Mouse (Mus musculus): ENCODE measurements at regions not wholly inside any gene's neighbourhood (a gene's known extent, or its start where the extent isn't known, plus 50 kb on each side); places are given as distances from the start of the nearest gene placed in this dataset.

DNA sequence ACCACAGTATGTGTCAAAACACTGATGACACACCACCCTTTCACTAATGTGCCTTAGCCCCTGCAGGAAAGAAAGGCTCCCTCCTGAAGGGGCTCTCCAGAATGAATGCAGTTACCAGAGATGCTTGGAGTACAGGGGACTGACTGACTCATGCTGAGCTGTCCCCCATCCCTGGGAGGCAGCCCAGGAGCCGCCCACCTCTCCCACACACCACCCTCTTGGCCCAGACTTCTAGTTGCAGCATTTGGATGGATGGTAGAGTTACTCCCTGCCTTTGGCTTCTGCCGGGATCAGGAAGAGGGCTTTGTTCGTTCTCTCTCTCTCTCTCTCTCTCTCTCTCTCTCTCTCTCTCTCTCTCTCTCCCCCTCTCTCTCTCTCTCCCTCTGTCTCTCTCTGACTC, 53.4 kb upstream of the Jun start:
- no peak for DNase-seq (ENCODE audit: low spot score)

DNA sequence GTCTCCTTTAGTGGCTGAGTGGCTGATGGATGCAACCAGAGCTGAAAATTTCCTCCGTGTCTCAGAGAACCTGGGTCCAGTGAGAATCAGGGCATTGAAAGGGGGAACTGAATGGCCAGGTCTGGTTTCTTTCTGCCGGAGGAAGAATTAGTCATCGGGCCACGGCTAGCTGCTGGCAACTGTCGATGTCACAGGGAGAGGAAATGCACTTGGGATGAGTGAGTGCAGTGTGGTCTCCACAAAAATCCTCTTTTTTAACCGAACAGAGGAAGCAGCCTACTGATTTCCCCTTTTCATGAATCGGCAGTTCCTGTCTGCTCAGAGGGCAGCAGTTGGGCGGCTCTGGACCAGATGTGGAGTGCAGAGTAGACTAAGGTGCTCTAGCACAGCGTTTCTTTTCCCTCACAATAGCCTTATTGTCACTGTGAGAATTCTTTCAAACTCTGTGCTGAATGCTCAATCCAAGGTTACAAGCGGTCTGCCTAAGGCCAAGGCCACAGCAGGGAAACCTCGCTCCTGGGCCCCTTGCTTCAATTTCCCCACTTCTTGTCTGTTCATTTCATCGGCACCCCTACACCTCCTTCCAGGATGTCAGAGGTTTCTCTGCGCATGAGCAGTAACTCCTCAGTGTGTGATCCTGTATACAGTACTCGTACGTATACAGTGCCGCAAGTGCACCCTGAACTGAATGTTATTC, 54.1 kb upstream of the Jun start:
- DNase-seq (ENCODE audit: low spot score), result no peak

DNA sequence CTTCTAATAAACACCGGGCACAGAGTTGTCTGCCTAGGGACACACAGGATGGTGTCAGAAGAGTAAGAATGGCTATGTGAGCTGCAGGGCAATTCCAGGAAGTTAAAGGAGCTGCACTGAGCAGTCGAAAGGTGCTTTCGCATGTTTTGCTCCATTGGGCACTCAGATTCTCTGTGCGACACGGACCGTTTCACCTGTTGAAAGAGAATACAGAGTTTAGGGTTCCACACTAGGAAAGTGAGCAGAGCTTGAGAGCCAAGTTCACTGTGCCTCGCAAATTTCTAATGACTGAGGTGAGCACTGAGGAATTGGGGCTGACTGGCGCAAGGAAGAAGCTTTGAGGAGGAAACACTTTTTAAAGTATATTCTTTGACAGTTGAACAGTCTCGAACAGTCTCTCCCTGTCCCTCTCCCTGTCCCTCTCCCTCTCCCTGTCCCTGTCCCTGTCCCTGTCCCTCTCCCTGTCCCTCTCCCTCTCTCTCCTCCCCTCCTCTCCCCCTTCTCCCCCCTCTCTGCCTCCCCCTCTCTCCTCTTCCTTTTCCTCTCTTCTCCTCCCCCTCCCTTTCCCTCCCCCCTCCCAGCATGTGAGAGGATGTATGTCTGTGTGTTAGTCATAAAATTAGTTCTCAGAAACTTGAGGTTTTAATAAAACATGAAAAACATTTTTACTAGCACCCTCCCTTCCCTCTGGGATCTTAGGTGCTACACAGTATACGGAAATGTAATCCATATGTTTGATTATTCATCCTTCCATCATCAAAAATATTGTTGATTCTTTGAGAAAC, 55.1 kb upstream of the Jun start:
- DNase-seq (ENCODE audit: low spot score), result no peak

DNA sequence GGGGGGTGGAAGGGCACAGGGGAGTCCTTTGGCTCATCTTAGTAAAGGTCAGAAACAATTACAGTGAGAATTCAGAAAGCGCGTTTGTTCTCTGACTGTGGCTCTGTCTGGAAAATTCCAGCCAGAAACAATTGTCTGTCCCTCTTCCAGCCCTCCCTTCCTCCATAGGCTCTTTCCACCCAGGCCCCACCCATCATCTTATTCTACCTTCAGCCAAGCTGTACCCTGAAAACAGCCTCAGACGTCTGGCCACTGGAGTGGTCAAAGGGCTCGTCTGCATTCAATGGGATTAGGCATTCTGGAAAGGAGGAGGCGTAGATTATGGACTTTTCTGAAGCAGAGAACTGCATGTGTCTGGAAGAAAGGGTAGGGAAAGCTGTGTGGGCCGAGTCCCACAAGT, 56.8 kb upstream of the Jun start:
- no peak for DNase-seq (ENCODE audit: low spot score)

DNA sequence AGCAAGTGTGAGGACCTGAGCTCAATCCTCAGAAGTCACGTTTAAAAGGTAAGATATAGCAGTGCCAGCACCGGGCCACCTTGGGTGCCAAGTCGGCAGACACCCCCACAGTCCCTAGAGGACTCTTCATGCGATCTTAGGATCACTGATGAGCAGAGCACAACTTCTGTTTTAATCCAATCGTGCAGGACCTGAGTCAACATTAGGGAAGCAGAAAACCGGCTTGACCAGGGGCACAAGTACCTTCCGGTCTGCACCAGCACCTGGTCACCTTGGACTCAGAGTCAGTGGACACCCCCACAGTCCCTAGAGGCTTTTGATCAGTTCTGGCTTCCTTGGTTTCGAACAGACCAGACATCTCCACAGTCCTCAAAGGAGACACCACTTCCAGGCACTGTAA, 58.8 kb upstream of the Jun start:
- DNase-seq (ENCODE audit: low spot score), result no peak

DNA sequence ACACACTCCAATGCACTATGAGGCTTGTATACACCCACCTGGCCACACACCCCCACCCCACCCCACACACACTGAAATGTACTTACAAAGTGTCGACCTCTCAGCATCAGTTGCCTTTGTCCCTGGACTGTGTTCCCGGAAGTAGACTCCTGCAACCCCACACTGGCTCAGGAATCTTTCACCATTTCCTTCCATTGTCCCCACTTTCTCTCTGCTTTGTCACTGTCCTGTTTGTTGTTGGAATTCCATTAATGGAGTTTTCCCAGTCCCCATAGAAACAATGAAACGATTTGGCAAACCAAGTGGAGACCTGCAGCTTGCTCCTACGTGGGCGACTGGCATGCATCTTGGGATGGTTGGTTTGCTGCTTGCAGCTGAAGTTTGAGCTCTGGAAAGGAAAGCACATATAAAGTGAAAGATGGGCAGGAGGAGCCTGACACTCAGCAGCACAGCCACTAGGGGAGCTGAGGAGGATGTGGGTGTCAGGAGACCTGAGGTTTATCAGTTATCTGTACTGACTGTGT, 65.2 kb upstream of the Jun start:
- no peak for DNase-seq (ENCODE audit: low spot score)

DNA sequence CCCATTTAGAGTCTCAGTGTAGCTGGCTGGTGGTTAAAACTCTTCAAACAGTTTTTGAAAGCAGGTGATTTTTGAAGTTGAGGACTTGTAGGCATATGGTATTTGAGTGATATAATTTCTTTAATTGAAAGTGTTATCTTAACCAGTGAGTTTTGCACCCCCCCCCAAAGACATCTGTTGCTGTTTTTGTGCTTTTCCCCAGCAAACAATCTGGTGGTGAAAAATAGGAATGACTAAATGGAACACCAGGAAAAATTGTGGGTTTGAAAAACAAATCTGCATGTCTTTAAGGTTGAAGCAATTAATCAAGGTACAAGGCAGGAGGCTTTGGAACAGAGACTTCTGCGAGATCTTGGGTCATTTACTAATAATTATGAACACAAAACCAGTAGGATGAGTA, 68.9 kb upstream of the Jun start:
- no peak for DNase-seq (ENCODE audit: low spot score)

DNA sequence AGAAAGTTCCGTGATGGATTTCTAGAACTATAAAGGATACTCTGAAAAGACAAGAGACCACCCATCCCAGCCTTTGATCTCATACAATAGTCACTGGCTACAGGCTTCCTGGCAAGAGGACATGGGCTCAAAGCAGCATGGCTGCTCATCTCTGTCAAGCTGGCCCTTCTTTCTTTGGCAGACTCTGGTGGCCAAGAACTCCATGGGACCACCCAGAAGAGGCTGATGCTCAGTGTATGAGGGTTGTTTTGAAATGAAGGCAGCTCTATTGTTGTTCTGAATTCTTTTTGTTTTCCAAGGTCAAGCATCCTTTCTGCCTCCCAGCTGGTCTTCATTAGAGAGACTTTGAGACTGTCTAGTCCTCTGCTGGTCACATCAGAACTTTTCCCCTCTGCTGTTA, 73.3 kb upstream of the Jun start:
- no peak for DNase-seq (ENCODE audit: low spot score)

DNA sequence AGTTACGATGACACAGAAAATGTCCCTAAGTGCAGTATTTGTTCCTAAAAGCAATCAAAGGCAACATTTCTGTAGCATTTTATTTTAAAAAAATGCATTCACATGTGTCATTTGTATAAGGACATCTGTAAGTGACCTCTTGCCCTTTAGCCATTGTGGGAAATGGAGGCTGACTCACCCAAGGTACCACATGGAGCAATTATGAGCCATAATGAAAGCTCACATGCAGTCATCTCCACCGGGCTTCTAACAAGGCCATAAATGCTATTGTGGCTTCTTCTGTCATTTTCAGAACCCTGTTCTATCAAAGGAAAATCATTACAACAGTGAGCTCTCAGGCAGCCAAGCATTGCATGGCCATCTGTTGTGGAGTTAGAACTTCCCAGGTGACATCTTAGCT, 75.9 kb upstream of the Jun start:
- no peak for DNase-seq (ENCODE audit: low spot score)

DNA sequence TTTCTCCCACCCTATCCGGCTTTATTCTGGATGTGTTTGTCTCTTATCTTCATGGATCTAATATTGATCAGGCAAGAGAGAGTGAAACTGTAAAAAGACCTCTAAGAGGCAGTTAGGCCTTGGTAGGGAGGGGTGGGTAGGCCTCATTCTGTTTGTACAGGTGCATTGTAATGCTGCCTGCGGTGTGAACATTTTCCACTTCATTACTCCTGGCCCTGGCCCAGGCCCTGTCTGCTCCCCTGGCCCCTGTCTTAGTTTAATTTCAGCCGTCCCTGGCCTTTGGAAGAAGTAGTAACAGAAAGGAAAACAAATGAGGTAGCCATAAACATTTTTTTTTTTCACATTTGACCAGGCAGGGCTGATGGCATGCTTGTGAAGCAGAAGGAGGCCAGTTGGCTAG, 81.8 kb upstream of the Jun start:
- DNase-seq (ENCODE audit: low spot score), result no peak

DNA sequence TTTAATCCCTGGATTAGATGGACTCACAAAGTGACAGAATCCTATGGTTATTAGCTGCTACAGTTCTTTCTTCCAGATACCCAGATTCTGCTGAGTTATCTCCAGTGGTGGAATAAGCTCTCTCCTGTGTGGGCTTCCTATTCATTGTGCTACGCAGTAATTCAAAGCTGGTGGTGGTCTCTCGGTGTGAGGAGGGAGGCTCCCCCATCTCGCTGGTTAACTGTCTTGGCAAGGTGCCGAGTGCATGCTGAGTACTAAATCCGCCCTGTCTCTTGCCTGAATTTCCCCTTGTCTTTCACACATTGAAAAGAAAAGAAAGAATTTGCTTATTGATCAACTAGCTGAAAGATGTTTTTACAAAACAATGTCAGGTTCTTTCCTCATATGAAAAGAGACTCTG, 82.6 kb upstream of the Jun start:
- no peak for DNase-seq (ENCODE audit: low spot score)

DNA sequence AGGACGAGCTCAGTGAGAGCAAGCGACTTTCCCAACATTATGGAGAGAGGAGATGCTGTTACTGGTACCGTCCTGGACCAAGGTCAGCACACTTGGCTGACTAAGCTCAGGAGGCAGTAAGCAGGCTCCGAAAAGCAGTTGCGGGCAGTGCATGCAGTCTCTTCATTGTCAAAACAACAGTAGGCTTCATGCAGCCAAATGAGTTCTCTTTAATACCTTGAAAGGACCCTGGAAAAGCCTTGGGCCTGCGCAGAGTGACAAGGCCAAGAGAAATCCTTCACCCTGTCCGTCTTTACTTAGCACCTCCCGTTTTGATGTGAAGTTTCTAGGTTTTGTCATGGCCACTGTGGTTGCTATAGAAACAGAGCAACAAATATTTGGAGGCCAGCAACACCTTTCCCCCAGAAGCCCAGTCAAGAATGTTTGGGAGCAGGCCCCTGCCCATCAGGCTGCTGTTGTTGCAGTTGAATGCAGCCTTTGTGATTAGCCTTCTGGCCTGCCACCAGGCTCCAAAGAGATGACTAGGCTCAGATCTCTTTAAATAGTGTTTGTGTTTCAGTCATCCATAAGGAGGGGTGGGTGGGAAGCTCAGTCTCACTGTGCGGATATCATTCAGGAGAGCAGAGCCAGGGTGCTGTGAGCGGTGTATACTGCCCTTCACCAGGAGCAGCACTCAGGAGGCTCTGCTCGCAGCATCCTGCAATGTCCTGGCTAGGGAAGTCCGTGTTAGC, 85.6 kb upstream of the Jun start:
- no peak for DNase-seq (ENCODE audit: low spot score)

DNA sequence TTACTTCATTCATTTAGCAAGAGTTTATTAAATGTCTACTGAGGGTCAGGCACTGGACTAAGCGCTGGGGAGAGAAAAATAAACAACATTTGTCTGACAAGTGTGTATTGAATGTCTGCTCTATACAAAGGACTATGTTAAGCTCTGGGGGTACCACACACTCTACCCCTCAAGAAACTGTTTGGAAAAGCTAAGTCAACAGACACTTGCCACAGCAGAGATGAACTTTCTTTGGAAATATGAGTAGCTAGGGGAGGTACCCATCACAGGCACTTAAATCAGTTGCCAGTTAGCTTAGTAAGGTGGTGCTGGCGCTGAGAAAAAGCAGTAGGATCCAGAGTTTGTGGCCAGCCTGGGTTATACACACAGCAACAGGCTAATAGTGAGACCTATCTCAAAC, 86.7 kb upstream of the Jun start:
- no peak for DNase-seq (ENCODE audit: low spot score)

DNA sequence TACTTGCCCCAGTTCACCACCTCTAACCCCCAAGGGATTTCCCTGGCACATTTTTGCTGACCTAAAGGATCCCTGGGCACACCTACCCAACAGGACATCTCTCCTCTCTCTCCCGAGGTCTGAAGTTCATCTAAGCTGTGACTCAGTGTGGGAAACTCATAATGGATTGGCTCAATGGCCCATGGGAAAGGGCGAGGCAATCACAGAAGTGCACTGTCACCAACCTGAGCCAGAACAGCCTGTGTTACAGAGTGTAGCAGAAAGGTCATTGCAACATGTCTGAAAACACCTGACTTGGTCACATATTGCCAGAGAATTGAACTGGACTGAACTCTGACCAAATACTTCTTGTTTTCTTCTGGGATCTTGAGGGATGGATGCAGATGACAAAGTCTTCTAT, 89.2 kb upstream of the Jun start:
- no peak for DNase-seq (ENCODE audit: low spot score)

DNA sequence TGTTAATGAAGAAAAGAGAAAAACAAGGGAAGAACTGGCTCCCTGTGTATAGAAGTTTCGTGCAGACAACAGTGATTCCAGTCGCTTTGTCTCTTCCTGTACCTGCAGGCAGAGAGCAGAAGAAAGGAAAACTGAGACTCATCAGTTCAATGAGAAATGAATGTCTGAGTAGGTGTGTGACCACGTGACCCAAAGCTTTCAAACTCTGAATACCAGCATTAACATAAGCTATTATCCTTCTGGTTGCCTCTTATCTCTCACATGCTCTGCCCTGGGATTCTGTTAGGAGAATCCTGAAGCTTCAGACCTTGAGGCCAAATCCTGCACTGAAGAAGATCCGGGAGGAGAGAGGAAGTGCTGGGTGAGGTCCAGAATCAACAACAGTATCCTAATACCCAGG, 91.1 kb upstream of the Jun start:
- DNase-seq (ENCODE audit: low spot score), result no peak

DNA sequence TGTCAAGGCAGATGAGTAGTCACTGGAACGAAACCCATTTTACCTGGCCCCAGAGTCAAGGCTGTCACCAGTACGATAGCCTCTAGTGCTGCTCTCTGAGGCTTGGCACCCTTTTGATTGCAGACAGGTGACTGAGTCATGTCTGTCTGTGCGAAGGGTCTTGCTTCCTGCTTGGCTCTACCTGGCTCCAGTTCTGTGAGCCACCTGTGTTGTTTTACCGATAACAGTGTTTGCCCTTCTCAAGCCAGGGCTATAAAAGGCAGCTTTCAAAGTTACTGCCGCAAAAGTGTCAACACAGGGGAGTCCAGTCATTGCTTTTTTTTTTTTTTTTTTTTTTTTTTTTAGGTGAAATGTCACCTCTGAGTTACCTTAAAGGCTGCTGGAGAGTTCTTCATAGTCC, 91.6 kb upstream of the Jun start:
- no peak for DNase-seq (ENCODE audit: low spot score)

DNA sequence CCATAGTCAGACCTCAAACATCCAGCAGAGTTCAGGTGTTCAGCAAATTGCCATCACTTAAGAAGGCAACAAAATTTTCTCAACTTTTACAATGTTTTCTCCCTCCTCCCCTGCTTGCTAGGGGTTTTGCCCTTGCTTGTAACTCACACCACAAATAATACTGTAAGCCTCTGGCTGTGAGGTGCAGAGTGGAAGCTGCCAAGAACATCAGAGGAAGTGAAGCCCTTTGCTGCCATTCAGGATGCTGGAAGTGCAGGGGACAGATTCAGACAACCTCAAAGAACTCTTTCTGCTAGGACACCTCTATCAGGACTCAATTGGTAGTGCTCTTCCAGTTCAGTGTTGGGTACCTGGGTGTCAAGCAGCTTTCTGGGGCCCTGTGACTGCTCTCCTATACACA, 92.4 kb upstream of the Jun start:
- no peak for DNase-seq (ENCODE audit: low spot score)

DNA sequence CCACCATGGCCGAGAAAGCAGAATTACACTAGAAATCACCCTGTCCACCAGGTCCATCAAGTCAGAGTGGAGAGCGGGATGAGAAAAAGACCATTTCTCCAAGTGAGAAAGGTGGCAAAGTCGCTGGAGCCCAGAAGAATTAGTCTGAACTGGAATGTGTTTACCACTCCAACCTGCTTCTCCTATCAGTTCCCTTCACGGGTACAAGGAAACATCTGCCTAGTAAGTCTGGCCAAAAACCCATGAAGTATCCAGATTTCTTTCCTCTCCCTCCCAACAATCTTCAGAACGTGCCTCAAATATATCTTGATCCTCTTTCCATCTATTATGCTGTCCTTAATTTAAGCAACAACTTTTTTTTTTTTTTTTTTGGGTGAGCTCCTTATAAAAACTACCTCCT, 94.2 kb upstream of the Jun start:
- DNase-seq (ENCODE audit: low spot score), result no peak

DNA sequence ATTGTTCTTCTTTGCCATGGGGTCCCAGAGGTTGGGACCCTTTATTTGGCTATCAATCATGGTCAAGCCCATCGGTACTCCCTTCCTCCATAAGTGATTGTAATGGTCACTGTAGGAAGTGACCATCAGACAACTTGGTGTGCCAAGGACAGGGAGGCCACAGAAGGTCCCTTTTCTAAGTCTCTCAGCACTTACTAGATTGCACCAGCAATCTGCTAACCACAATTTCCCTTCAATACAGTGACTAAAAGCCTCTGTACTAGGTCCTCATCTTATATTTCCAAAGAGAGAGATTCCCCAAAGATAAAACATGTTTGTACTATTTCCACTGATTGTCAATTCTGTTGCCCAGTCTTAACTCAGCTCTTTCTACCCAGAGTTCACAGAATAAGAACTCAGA, 96.6 kb upstream of the Jun start:
- DNase-seq (ENCODE audit: low spot score), result no peak

DNA sequence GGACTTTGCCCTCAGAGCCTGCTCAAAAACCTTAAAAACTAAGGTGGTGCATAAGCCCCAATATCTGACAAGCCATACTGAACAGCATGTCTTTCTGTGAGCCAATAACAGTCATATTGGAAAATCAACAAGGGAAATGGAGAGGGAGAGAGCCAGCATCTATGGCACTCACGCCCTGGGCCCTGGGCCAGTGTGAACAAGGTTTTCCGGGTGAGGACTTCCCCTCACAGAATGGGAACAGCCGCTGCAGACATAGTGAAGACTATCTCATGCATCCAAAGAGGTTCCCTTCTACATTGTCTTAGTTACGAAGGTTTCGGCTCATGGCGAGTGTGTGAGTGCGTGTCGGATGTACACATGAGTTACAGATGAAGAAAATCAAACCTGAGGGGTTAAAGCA, 99.7 kb upstream of the Jun start:
- no peak for DNase-seq (ENCODE audit: low spot score)

DNA sequence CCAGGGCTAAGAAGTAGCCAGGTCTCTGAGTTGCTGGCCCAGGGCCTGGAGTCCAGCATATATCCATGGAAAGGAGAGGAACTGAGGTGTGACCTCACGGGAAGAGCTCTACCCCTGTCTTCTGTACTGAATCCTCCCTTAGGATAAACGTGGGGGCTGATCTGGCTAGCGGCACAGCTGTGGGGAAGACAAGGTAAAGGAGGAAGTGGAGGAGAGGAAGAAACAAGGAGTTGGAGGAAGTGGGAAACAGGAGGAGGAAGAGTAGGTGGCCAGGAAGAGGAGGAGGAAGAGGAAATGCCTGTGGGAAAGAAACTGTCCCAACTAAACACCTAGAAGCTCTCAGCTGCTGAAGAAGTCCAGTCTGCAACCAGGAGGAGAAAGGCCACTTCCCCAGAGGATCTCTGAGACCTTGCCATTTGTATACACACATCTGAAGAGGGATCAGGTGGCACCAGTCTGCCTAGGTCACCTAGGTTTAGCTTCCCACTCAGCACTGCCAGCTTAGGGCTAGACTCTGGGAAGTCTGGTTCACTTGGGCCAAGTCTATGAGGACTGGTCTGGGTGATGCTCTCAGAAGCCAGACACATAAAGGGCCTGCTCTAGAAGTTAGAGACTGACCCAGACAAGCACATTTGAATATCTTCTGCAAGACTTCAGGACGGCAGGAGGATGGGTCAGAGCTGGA, 100.6 kb upstream of the Jun start:
- DNase-seq (ENCODE audit: low spot score), result no peak

DNA sequence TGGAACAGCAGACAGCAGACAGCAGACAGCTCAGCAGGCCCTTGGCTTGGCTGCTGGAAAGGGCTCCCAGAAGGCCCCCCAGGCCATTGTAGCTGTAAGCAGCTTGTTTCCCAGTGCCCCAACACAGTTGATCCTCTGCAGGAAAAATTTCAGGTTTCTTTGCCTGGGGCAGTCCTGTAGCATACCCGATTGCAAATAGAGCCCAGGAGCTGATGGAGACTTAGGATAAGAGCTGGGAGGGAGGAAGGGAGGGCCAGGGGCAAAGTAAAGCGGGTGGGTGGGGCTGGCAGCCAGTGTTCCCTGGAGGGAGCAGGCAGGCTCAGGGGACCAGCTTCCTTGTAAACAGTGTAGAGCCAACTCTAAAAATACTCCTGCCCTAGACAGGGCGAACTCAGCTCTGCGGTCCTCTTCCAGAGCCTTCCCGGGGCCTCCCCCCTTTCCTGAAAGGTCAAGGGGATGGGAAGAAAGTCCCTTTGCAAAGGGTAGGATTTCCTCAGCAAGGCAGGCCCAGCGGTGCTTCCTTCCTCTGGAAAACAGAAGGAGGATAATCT, 101.8 kb upstream of the Jun start:
- DNase-seq (ENCODE audit: low spot score), result peak; percentile 39
